Comparison of ENCODE assay signal across 8 mouse cellular contexts in genomic region chr3:108840000-108840715, GRCm38 (mm10). TPM values are rescaled to one million over a fixed set of nuclear protein-coding genes. Genes with fewer than 3 reads are reported as not detected.
DNase-seq lines count a peak whose midpoint lies in the region; ATAC-seq lines count a peak whose summit lies in the region.

Stxbp3 (minus strand) TSS chr3:108840526.

- peaks cover 9% of the 10 kb centered on the region; the same call in 1 of the 2 replicates for H3K36me3 ChIP-seq in heart, embryonic 14.5 days (ENCODE audit: control insufficient read depth, insufficient read depth, low read length)
- 0 out of 2 replicates have a peak, but pooled peaks cover 4% of the 10 kb centered on the region for H3K36me3 ChIP-seq in liver, embryonic 13.5 days
- 0 out of 2 replicates have a peak, but pooled peaks cover 5% of the 10 kb centered on the region for H3K36me3 ChIP-seq in stomach, embryonic 16.5 days (ENCODE audit: control insufficient read depth, insufficient read depth, low read length)

- H3K9me3 ChIP-seq in heart, embryonic 14.5 days (ENCODE audit: control insufficient read depth, low read length): no peaks in the 10 kb centered on the region
- no peaks in the 10 kb centered on the region for H3K9me3 ChIP-seq in liver, embryonic 13.5 days (replicated peaks)
- no peaks in the 10 kb centered on the region for H3K9me3 ChIP-seq in stomach, embryonic 16.5 days (replicated peaks; ENCODE audit: control insufficient read depth, low read length)

- H3K27me3 ChIP-seq in heart, embryonic 14.5 days (ENCODE audit: control insufficient read depth, insufficient read depth, low read length): no peaks in the 10 kb centered on the region
- H3K27me3 ChIP-seq in liver, embryonic 13.5 days: no peaks in the 10 kb centered on the region
- H3K27me3 ChIP-seq in stomach, embryonic 16.5 days (ENCODE audit: control insufficient read depth, insufficient read depth, low read length): no peaks in the 10 kb centered on the region

- peaks cover 3 to 13% of the 10 kb centered on the region in 2 experiments; a peak in 3 of 4 replicates for H3K4me1 ChIP-seq in heart, embryonic 14.5 days (ENCODE audit: control insufficient read depth in 2 of 2, insufficient read depth in 2 of 2, low read length in 2 of 2)
- peaks cover 32% of the 10 kb centered on the region for H3K4me1 ChIP-seq in liver, embryonic 13.5 days (replicated peaks)
- peaks cover 18% of the 10 kb centered on the region for H3K4me1 ChIP-seq in stomach, embryonic 16.5 days (ENCODE audit: control insufficient read depth, insufficient read depth, low read length)

- H3K4me3 ChIP-seq in heart, embryonic 14.5 days (ENCODE audit: control insufficient read depth in 1 of 2, insufficient read depth in 1 of 2, low read depth in 1 of 2, low read length in 2 of 2): peak within 1 kb of the TSS; percentile 76 to 92
- H3K4me3 ChIP-seq in liver, embryonic 13.5 days (replicated peaks): peak within 1 kb of the TSS; percentile 83
- peak within 1 kb of the TSS; percentile 83 for H3K4me3 ChIP-seq in stomach, embryonic 16.5 days (replicated peaks; ENCODE audit: low read length)

- ATAC-seq in CD4-positive, CD25-positive, alpha-beta regulatory T cell, adult 4 months: peak; percentile 94
- peak; percentile 100 for ATAC-seq in heart, embryonic 14.5 days (ENCODE audit: insufficient number of reproducible peaks, insufficient read depth, low FRiP score, low read depth)
- peak; percentile 90 for ATAC-seq in liver, embryonic 13.5 days (ENCODE audit: low read depth)
- peak; percentile 99 for ATAC-seq in stomach, embryonic 16.5 days (ENCODE audit: insufficient read depth, low FRiP score)

- H3K27ac ChIP-seq in heart, embryonic 14.5 days (replicated peaks in 1 of 2; ENCODE audit: control insufficient read depth in 1 of 2, insufficient read depth in 1 of 2, low read depth in 2 of 2, low read length in 2 of 2): peak within 1 kb of the TSS; percentile 87 to 88
- H3K27ac ChIP-seq in liver, embryonic 13.5 days: peak within 1 kb of the TSS; percentile 96
- peak within 1 kb of the TSS; percentile 93 for H3K27ac ChIP-seq in stomach, embryonic 16.5 days (ENCODE audit: low read length)

- H3K9ac ChIP-seq in heart, embryonic 14.5 days (ENCODE audit: low read length): peak within 1 kb of the TSS; percentile 85
- H3K9ac ChIP-seq in liver, embryonic 13.5 days: peak within 1 kb of the TSS; percentile 85
- peak within 1 kb of the TSS; percentile 86 for H3K9ac ChIP-seq in stomach, embryonic 16.5 days (ENCODE audit: low read length)

- DNase-seq in c-Kit-negative CD71-positive TER-119-positive erythroid progenitor cells, embryonic 14.5 days (ENCODE audit: low read depth, low spot score): peak; percentile 97
- DNase-seq in fibroblast of lung, adult 2 months (ENCODE audit: low read depth): peak; percentile 89
- DNase-seq in kidney, postnatal 14 days: peak; percentile 99
- DNase-seq in liver, embryonic 13.5 days: peak; percentile 97
- peak; percentile 99 for DNase-seq in neural tube, embryonic 10.5 days (ENCODE audit: extremely low spot score, low spot score)

- peak within 1 kb of the TSS; percentile 80 for H3K4me2 ChIP-seq in heart, embryonic 14.5 days (ENCODE audit: low read length)
- peak within 1 kb of the TSS; percentile 68 for H3K4me2 ChIP-seq in liver, embryonic 13.5 days
- peak within 1 kb of the TSS; percentile 65 for H3K4me2 ChIP-seq in stomach, embryonic 16.5 days (ENCODE audit: low read depth, low read length)

- under 1% methylated on average over 53 of the region's 56 CpGs for WGBS in heart, embryonic 14.5 days
- under 1% methylated on average over 56 of the region's 56 CpGs for WGBS in liver, embryonic 13.5 days (ENCODE audit: insufficient replicate concordance)
- WGBS in stomach, embryonic 16.5 days: under 1% methylated on average over 56 of the region's 56 CpGs

RNA-seq across cellular contexts. Expression of gene Stxbp3, which starts in this region (rescaled TPM):
- 10 to 100 TPM; 76.9 to 97.7 TPM for polyA plus RNA-seq in CD4-positive, CD25-positive, alpha-beta regulatory T cell, adult 4 months (2017; shearing (Covaris generic))
- polyA plus RNA-seq in heart, embryonic 14.5 days (2014; fragmentation: Nextera tagmentation; extraction: Ambion mirVana): 28.4 and 31.6 TPM in 2 replicates
- 19.0 and 24.6 TPM in 2 replicates for polyA plus RNA-seq in liver, embryonic 13.5 days (2015; fragmentation: Nextera tagmentation; extraction: Ambion mirVana)
- 44.6 and 51.0 TPM in 2 replicates for polyA plus RNA-seq in stomach, embryonic 16.5 days (2015; fragmentation: Nextera tagmentation; extraction: Ambion mirVana)

Comparison
In these comparisons a context has a peak if more than half of its experiments do, and no peak if none do; other contexts are left out.
1. Peak in every context shown above with its lines: DNase-seq, ATAC-seq, H3K4me3 ChIP-seq and H3K27ac ChIP-seq.